Mouse (Mus musculus): Measurements from ENCODE around the gene Mgea5.

DNA sequence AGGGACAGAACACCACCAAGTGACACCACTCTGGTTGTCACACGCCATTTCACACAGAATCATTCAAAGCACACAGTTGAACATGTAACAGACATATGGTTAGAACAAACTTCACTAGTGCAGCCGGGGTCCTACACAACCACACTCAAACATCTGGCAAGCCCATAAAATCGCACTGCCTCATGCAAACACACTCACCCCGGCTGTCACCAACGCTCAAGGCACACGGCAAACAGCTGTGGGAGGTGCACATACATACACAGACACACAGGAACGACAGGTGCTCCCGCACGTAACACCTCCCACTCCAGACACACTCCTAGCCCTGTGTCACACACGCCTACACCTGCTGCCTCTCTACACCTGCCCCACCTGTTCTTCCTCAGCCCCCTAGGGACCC, 31.5 kb upstream of the Mgea5 start:
- TF ChIP-seq MAX (IDR thresholded peaks at IDR 0.05): no peak
- TF ChIP-seq CTCF (IDR thresholded peaks at IDR 0.05; ENCODE audit: control insufficient read depth, insufficient read depth, insufficient read length): no peak

Measured in C2C12 (cell line).